Mouse (Mus musculus): Measurements from ENCODE around the gene Ppp3ca. TPM values are rescaled to one million over a fixed set of nuclear protein-coding genes. Genes with fewer than 3 reads are reported as not detected.
A peak's percentile ranks its signal among the peaks of the same experiment; 100 is the strongest.

Ppp3ca gene
- total and polyA plus RNA-seq, 3 experiments: 63.4 to 143 (median 130) TPM

GRCm38 (mm10) chr3:136752126-136752716, 82.3 kb downstream of the Ppp3ca start (continued):
- peak; percentile 61 for TF ChIP-seq ETS1 (conservative IDR thresholded peaks at IDR 0.05; ENCODE audit: low read depth, low read length)
- TF ChIP-seq USF1 (IDR thresholded peaks at IDR 0.05; ENCODE audit: low read depth, low read length): no peak
- no peak for TF ChIP-seq MAX (IDR thresholded peaks at IDR 0.05; ENCODE audit: low read length)

- in situ Hi-C loops (cut with MboI; ENCODE audit: low pct_ligation_motif_present, low pct_unique_long_range_greater_than_20kb, low sequenced_read_pairs): no loop called here
- Histone ChIP-seq H3K4me1 (ENCODE audit: control insufficient read depth in 1 of 2, insufficient read depth in 2 of 2) (peaks cover 17 to 75% of the 10 kb centered on the region in 2 experiments), H3K27ac (ENCODE audit: insufficient read depth, low read depth) (peak overlapping the region; percentile 46; the same call in 1 of the 2 replicates), H3K36me3 (replicated peaks in 1 of 2; ENCODE audit: control insufficient read depth in 1 of 2, insufficient read depth in 1 of 2, low read length in 1 of 2) (peaks cover 0 to 16% of the 10 kb centered on the region in 2 experiments), H3K79me2 (replicated peaks; ENCODE audit: control insufficient read depth, extremely low read depth, insufficient read depth, poor library complexity, severe bottlenecking) (peaks cover 42% of the 10 kb centered on the region), H3K9me3 (replicated peaks; ENCODE audit: low read length) (peaks cover 3% of the 10 kb centered on the region), H3K4me3 (replicated peaks in 1 of 3; ENCODE audit: low read depth in 2 of 3, low read length in 2 of 3, poor library complexity in 1 of 3) (peak overlapping the region in 1 of 3 experiments; percentile 3), H3K9ac (ENCODE audit: insufficient read depth, low read depth) (0 out of 2 replicates have a peak overlapping the region, but pooled peaks have one; percentile 2), H3K27me3 (replicated peaks) (no peaks in the 10 kb centered on the region), H3K4me2 (ENCODE audit: insufficient read depth, low read depth, poor library complexity, severe bottlenecking) (peak overlapping the region; percentile 42)
- DNase-seq (ENCODE audit: extremely low read depth): peak; percentile 84
- dilution Hi-C loops (cut with MboI; ENCODE audit: extremely low pct_ligation_motif_present, extremely low pct_unique_long_range_greater_than_20kb, low sequenced_read_pairs): no loop called here
- peak; percentile 77; the same call in 1 of the 2 replicates for TF ChIP-seq MEF2A (IDR thresholded peaks at IDR 0.05; ENCODE audit: borderline replicate concordance, low read depth, low read length)
- TF ChIP-seq EP300 (IDR thresholded peaks at IDR 0.05; ENCODE audit: low read length): peak; percentile 83
- no peak for TF ChIP-seq PAX5 (IDR thresholded peaks at IDR 0.05; ENCODE audit: low read length)
- no peak for TF ChIP-seq ZNF384 (IDR thresholded peaks at IDR 0.05; ENCODE audit: low read depth, low read length)
- peak; percentile 11; the same call in 1 of the 2 replicates for TF ChIP-seq NELFE (IDR thresholded peaks at IDR 0.05; ENCODE audit: low read depth, low read length)
- TF ChIP-seq ZC3H11A (IDR thresholded peaks at IDR 0.05; ENCODE audit: low read depth, low read length): no peak
- 0 out of 2 replicates have a peak, but pooled peaks have one; percentile 31 for TF ChIP-seq HCFC1 (IDR thresholded peaks at IDR 0.05; ENCODE audit: low read depth, low read length)
- peak; percentile 76; the same call in 1 of the 2 replicates for TF ChIP-seq SIN3A (IDR thresholded peaks at IDR 0.05; ENCODE audit: low read length)
- no peak for TF ChIP-seq ZKSCAN1 (IDR thresholded peaks at IDR 0.05; ENCODE audit: borderline replicate concordance, low read depth, low read length)
- TF ChIP-seq MAFK (IDR thresholded peaks at IDR 0.05; ENCODE audit: insufficient replicate concordance, low read length): no peak; the same call in 1 of the 2 replicates
- TF ChIP-seq RAD21 (IDR thresholded peaks at IDR 0.05; ENCODE audit: low read depth, low read length): no peak; the same call in 1 of the 2 replicates
- TF ChIP-seq CHD1 (IDR thresholded peaks at IDR 0.05; ENCODE audit: low read depth, low read length): peak; percentile 77; the same call in 1 of the 2 replicates
- no peak for TF ChIP-seq POLR2AphosphoS2 (IDR thresholded peaks at IDR 0.05; ENCODE audit: low read depth, low read length)
- TF ChIP-seq BHLHE40 (IDR thresholded peaks at IDR 0.05; ENCODE audit: low read depth, low read length): peak; percentile 60
- peak; percentile 18; the same call in 1 of the 2 replicates for TF ChIP-seq MXI1 (IDR thresholded peaks at IDR 0.05; ENCODE audit: low read depth, low read length)
- TF ChIP-seq CHD2 (IDR thresholded peaks at IDR 0.05; ENCODE audit: low read length): 0 out of 2 replicates have a peak, but pooled peaks have one; percentile 52
- TF ChIP-seq MYC (IDR thresholded peaks at IDR 0.05; ENCODE audit: low read depth, low read length): peak; percentile 63
- peak; percentile 65 for TF ChIP-seq ELF1 (IDR thresholded peaks at IDR 0.05; ENCODE audit: low read depth, low read length)
- TF ChIP-seq CTCF (conservative IDR thresholded peaks at IDR 0.05 in 1 of 2, IDR thresholded peaks at IDR 0.05 in 1 of 2; ENCODE audit: low read depth in 2 of 2, low read length in 2 of 2): no peak
- TF ChIP-seq SMC3 (IDR thresholded peaks at IDR 0.05; ENCODE audit: low read depth, low read length): peak; percentile 11; the same call in 1 of the 2 replicates
- no peak for TF ChIP-seq UBTF (IDR thresholded peaks at IDR 0.05; ENCODE audit: low read depth, low read length)
- no peak for TF ChIP-seq USF2 (conservative IDR thresholded peaks at IDR 0.05; ENCODE audit: low read depth, low read length)
- 0 out of 2 replicates have a peak, but pooled peaks have one; percentile 25 for TF ChIP-seq NRF1 (IDR thresholded peaks at IDR 0.05; ENCODE audit: low read depth, low read length)
- no peak for TF ChIP-seq TBP (conservative IDR thresholded peaks at IDR 0.05; ENCODE audit: low read depth, low read length)
- TF ChIP-seq TCF12 (IDR thresholded peaks at IDR 0.05; ENCODE audit: low read depth, low read length): peak; percentile 48; the same call in 1 of the 2 replicates
- TF ChIP-seq MAX (IDR thresholded peaks at IDR 0.05; ENCODE audit: low read length): peak; percentile 74
- TF ChIP-seq ETS1 (conservative IDR thresholded peaks at IDR 0.05; ENCODE audit: low read depth, low read length): peak; percentile 63
- 0 out of 2 replicates have a peak, but pooled peaks have one; percentile 65 for TF ChIP-seq RCOR1 (conservative IDR thresholded peaks at IDR 0.05; ENCODE audit: low read depth, low read length)
- 0 out of 2 replicates have a peak, but pooled peaks have one; percentile 21 for TF ChIP-seq KAT2A (IDR thresholded peaks at IDR 0.05; ENCODE audit: insufficient replicate concordance, low read length)
- no peak for TF ChIP-seq ZMIZ1 (IDR thresholded peaks at IDR 0.05; ENCODE audit: low read depth, low read length)
- TF ChIP-seq E2F4 (IDR thresholded peaks at IDR 0.05; ENCODE audit: insufficient replicate concordance, low read depth, low read length): no peak
- TF ChIP-seq MAZ (IDR thresholded peaks at IDR 0.05; ENCODE audit: low read depth, low read length): peak; percentile 62; the same call in 1 of the 2 replicates
- TF ChIP-seq POLR2A (IDR thresholded peaks at IDR 0.05; ENCODE audit: low read depth, low read length): no peak
- TF ChIP-seq GABPA (IDR thresholded peaks at IDR 0.05; ENCODE audit: insufficient replicate concordance, low read depth, low read length): no peak
- TF ChIP-seq JUND (conservative IDR thresholded peaks at IDR 0.05; ENCODE audit: low read depth, low read length): peak; percentile 25; the same call in 1 of the 2 replicates
Observed at GRCm38 (mm10) chr3:136756137-136756536, 86.2 kb downstream of the Ppp3ca start.

Measured in CH12.LX (cell line).